Mouse (Mus musculus) kidney, adult 10 weeks (tissue): ENCODE data around the gene Pmpcb. TPM values are rescaled to one million over a fixed set of nuclear protein-coding genes. Genes with fewer than 3 reads are reported as not detected.

Experiments used
- polyA plus RNA-seq: library from polyadenylated mRNA; stranded (reverse); fragments of 350-450 nt; fragmentation: Illumina TruSeq; extraction: RNeasy Lipid Tissue Mini Kit (QIAGEN cat#74804); gene quantifications from one replicate; pipeline ENCODE4 v1.2.3, GENCODE M21; 2014; ENCODE audit warnings: low read depth, low replicate concordance

The Pmpcb gene
- polyA plus RNA-seq: 914 TPM

DNA sequence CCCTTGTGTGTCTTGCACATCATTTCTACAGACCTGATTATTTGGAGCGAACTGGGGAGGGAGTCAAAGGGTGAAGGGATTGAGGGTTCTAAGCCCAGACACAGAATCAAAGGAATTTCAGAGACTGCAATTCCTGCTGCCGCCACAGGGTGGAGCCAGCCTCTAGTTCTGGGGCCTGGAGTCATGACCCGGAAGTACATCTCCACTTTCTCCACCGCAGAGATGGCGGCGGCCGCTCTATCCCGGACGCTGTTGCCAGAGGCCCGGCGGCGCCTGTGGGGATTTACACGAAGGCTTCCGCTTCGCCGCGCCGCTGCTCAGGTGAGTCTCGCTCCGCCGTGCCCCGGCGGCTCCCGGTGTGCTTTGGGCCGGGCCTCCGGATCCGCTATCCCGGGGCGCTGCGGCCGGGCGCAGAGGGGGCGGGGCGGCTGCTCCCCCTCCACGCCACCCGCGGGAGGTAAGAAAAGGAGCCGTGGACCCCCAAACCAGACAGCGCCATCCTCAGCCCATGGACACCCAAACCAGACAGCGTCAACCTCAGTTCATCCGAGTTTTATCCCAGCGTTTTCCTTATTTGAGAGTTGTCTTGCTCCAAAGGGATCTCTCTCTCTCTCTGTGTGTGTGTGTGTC is at the start of gene Pmpcb:
TSS of gene Pmpcb (plus strand) at position 186 of the 630 bp plus-strand sequence.

GRCm38 (mm10) chr5:21701351-21702008 is 35.5 kb upstream of the Pmpcb start, which contains the start of gene Napepld:
Gene Napepld, minus strand, starts transcription at chr5:21701396.

DNA sequence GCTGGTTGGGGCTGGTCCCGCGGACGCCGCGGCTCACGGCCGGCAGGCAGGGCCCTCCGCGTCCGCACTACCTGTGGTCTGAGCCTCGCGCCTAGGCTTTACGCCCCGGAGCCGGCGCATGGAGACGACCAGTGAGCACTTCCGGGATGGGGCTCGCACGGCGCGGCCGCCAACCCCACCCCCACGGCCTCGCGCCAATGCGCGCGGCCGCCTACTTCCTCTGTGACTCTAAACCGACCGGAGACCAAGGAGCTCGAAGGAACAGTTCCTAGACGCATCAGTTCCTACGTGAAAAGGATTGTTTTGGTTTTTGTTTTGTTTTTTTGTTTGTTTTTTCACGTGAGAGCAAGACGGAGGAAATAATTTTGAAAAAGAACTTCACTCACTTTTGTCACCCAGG is 48.1 kb downstream of the Pmpcb start, which contains the start of the genes Dnajc2 and Psmc2:
TSS of gene Dnajc2 (minus strand) at position 199 of the 400 bp plus-strand sequence.
TSS of gene Psmc2 (plus strand) at position 231 of the 400 bp plus-strand sequence.

Other genes starting within 250 kb of the Pmpcb start
- 0.93 TPM for gene Lrrc17, start 193.6 kb upstream of the Pmpcb start, polyA plus RNA-seq
- not detected for gene Fbxl13, start 91.5 kb upstream of the Pmpcb start, polyA plus RNA-seq
- 45.9 TPM for gene Armc10, start 91.3 kb upstream of the Pmpcb start, polyA plus RNA-seq
- gene Napepld, start 35.7 kb upstream of the Pmpcb start, polyA plus RNA-seq: 13.5 TPM
- 93.1 TPM for gene Dnajc2, start 48.1 kb downstream of the Pmpcb start, polyA plus RNA-seq
- gene Psmc2, start 48.1 kb downstream of the Pmpcb start, polyA plus RNA-seq: 82.1 TPM
- gene Slc26a5, start 128.5 kb downstream of the Pmpcb start, polyA plus RNA-seq: not detected